Mouse (Mus musculus): ENCODE measurements around the gene Igsf9b. TPM values are rescaled to one million over a fixed set of nuclear protein-coding genes. Genes with fewer than 3 reads are reported as not detected.

The Igsf9b gene
- total RNA-seq, 2 experiments from 2014 or later: 74.3 to 75.7 TPM

Other genes starting within 250 kb of the Igsf9b start
- gene Jam3, start 143.8 kb upstream of the Igsf9b start, total RNA-seq (2021): 10 to 100 TPM; 24.1 to 26.9 TPM
- gene Spata19, start 97.6 kb downstream of the Igsf9b start, total RNA-seq (2021): under 1 TPM in 1 of 2 experiments, not detected in 1; 0.81 TPM